ENCODE assay signal across 12 mouse cellular contexts in genomic region chr2:50810336-50811066, GRCm38 (mm10).
DNase-seq lines count a peak whose midpoint lies in the region; ATAC-seq and TF ChIP-seq lines count a peak whose summit lies in the region.
"Had no signal": no experiment of that assay in that cellular context is flagged by ENCODE, and none has a peak within 500 bp of the region (broad histone marks: within the 10 kb centered on the region; RNA-seq: fewer than 3 reads in every experiment).

No protein-coding gene starts in this region.

- peaks cover 26% of the 10 kb centered on the region for H3K4me1 ChIP-seq in heart, embryonic 13.5 days
- H3K4me1 ChIP-seq in forebrain, embryonic 13.5 days, result peaks cover 27% of the 10 kb centered on the region
- H3K4me1 ChIP-seq in midbrain, embryonic 10.5 days, result peaks cover 38% of the 10 kb centered on the region

- no peak for ATAC-seq in heart, embryonic 13.5 days (ENCODE audit: extremely low read depth, insufficient number of reproducible peaks, low FRiP score, low TSS enrichment)
- ATAC-seq in forebrain, embryonic 13.5 days, result peak; percentile 79

- TF ChIP-seq CTCF in brain, embryonic 14.5 days (IDR thresholded peaks at IDR 0.05; ENCODE audit: borderline replicate concordance, extremely low read depth, insufficient read depth, insufficient read length), result no peak

- 12% methylated on average over 5 of the region's 5 CpGs for WGBS in heart, embryonic 13.5 days
- WGBS in forebrain, embryonic 13.5 days, result 5% methylated on average over 5 of the region's 5 CpGs
- WGBS in midbrain, embryonic 10.5 days, result 7% methylated on average over 5 of the region's 5 CpGs

- no peaks in the 10 kb centered on the region for H3K9me3 ChIP-seq in heart, embryonic 13.5 days
- H3K9me3 ChIP-seq in forebrain, embryonic 13.5 days (replicated peaks), result no peaks in the 10 kb centered on the region
- H3K9me3 ChIP-seq in midbrain, embryonic 10.5 days (replicated peaks), result no peaks in the 10 kb centered on the region
- H3K9me3 ChIP-seq: embryonic facial prominence, embryonic 15.5 days; limb, embryonic 12.5 days; stomach, embryonic 15.5 days had no signal

- H3K27ac ChIP-seq in heart, embryonic 13.5 days (replicated peaks), result peak overlapping the region; percentile 5
- H3K27ac ChIP-seq in forebrain, embryonic 13.5 days, result peak overlapping the region; percentile 57
- H3K27ac ChIP-seq in midbrain, embryonic 10.5 days (replicated peaks), result peak overlapping the region; percentile 90
- H3K27ac ChIP-seq: embryonic facial prominence, embryonic 15.5 days; limb, embryonic 12.5 days; stomach, embryonic 15.5 days had no signal

- peak overlapping the region; percentile 5; the same call in 1 of the 2 replicates for H3K4me3 ChIP-seq in heart, embryonic 13.5 days
- H3K4me3 ChIP-seq in forebrain, embryonic 13.5 days, result no peak overlapping the region
- peak overlapping the region; percentile 24 for H3K4me3 ChIP-seq in midbrain, embryonic 10.5 days
- H3K4me3 ChIP-seq: embryonic facial prominence, embryonic 15.5 days; limb, embryonic 12.5 days; stomach, embryonic 15.5 days had no signal

- no peaks in the 10 kb centered on the region for H3K36me3 ChIP-seq in heart, embryonic 13.5 days
- H3K36me3 ChIP-seq in forebrain, embryonic 13.5 days (ENCODE audit: poor library complexity, severe bottlenecking), result no peaks in the 10 kb centered on the region
- no peaks in the 10 kb centered on the region for H3K36me3 ChIP-seq in midbrain, embryonic 10.5 days
- H3K36me3 ChIP-seq: embryonic facial prominence, embryonic 15.5 days; limb, embryonic 12.5 days; stomach, embryonic 15.5 days had no signal

- H3K4me2 ChIP-seq in heart, embryonic 13.5 days, result peak overlapping the region; percentile 46
- H3K4me2 ChIP-seq in forebrain, embryonic 13.5 days, result peak overlapping the region; percentile 38
- H3K4me2 ChIP-seq: embryonic facial prominence, embryonic 15.5 days; limb, embryonic 12.5 days; stomach, embryonic 15.5 days had no signal

- DNase-seq in heart, adult 9 months (ENCODE audit: low spot score in 2 of 2), result no peak
- DNase-seq in brain, embryonic 14.5 days (ENCODE audit: low read depth), result peak; percentile 90
- DNase-seq in midbrain, embryonic 10.5 days (ENCODE audit: low spot score), result peak; percentile 56
- DNase-seq in layer of hippocampus, postnatal 10 days (ENCODE audit: low spot score in 2 of 2), result no peak
- no peak for DNase-seq in adrenal gland, postnatal 4 days (ENCODE audit: low spot score in 2 of 2)
- no peak for DNase-seq in spleen, adult 18-20 months
- DNase-seq: kidney, postnatal 10 days had no signal

- H3K9ac ChIP-seq in heart, embryonic 13.5 days, result peak overlapping the region; percentile 37; the same call in 1 of the 2 replicates
- peak overlapping the region; percentile 5; the same call in 1 of the 2 replicates for H3K9ac ChIP-seq in forebrain, embryonic 13.5 days
- H3K9ac ChIP-seq: embryonic facial prominence, embryonic 15.5 days; limb, embryonic 12.5 days; stomach, embryonic 15.5 days had no signal

- H3K27me3 ChIP-seq in heart, embryonic 13.5 days (replicated peaks), result no peaks in the 10 kb centered on the region
- peaks cover 13% of the 10 kb centered on the region; the same call in 1 of the 2 replicates for H3K27me3 ChIP-seq in forebrain, embryonic 13.5 days
- H3K27me3 ChIP-seq in midbrain, embryonic 10.5 days (ENCODE audit: low read depth, poor library complexity, severe bottlenecking), result no peaks in the 10 kb centered on the region
- H3K27me3 ChIP-seq: embryonic facial prominence, embryonic 15.5 days; limb, embryonic 12.5 days; stomach, embryonic 15.5 days had no signal

- 0 out of 2 replicates have a peak, but pooled peaks have one; percentile 10 for TF ChIP-seq POLR2A in brain, embryonic 14.5 days (IDR thresholded peaks at IDR 0.05; ENCODE audit: borderline replicate concordance, extremely low read depth, insufficient read depth, insufficient read length, poor library complexity, severe bottlenecking)

Comparison
In these comparisons a context has a peak if more than half of its experiments do, and no peak if none do; other contexts are left out.
1. H3K27ac ChIP-seq: peak in every context shown above with its lines; median percentile 90 in midbrain, embryonic 10.5 days; 57 in forebrain, embryonic 13.5 days; 5 in heart, embryonic 13.5 days.
2. DNase-seq: peak in brain, embryonic 14.5 days (single experiment) and midbrain, embryonic 10.5 days (single experiment); none in heart, adult 9 months (0 of 2), layer of hippocampus, postnatal 10 days (0 of 2), adrenal gland, postnatal 4 days (0 of 2) and spleen, adult 18-20 months (0 of 2).